ENCODE assay signal across 9 mouse cellular contexts in the genomic region with DNA sequence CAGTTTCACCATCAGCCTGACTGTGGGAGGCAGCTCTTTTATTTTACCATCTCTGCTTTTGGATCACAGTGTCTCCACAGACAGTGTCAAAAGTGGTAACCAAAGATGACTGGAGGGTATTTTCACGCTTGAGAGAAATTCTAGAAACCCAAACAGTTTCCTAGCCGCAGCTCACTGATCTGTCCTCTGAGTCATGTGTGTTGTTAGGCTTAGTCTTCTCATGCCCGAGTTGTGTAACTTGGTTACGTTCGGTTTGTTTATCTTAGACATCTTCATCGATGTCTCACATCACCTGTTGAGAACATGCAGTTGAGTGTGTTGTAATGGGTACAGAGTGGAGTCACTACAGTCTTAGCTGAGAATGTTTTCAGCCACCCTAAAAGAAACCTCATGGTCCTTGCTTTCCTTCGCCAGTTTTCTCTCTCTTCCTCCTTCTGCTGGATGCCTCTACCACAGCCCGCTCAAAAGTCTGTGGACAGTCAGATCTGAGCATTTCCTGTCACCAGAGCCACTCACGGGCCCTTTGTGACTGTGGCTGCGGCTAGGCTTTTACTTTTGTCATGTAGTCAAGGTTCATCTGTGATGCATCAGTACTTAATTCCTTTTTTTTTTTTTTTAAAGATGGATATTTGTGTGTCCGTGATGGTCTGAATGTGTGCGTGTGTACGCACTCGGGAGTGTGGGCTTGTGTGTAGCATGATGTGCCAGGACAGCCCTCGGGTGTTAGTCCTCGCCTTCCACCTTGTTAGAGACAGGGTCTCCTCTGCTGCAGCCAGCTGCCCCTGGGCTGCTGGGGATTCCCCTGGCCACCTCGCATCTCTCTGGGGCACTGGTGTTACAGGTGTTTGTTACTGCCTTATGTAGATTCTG. TPM values are rescaled to one million over a fixed set of nuclear protein-coding genes. Genes with fewer than 3 reads are reported as not detected.
A peak's percentile ranks its signal among the peaks of the same experiment; 100 is the strongest.
DNase-seq lines count a peak whose midpoint lies in the region; ATAC-seq and TF ChIP-seq lines count a peak whose summit lies in the region.
"Had no signal": no experiment of that assay in that cellular context is flagged by ENCODE, and none has a peak within 500 bp of the region (broad histone marks: within the 10 kb centered on the region; RNA-seq: fewer than 3 reads in every experiment).

No protein-coding gene starts in this region.

- H3K9ac ChIP-seq in heart, adult 2 months (ENCODE audit: low read depth, low read length), result no peak overlapping the region
- H3K9ac ChIP-seq in liver, embryonic 14.5 days (replicated peaks), result no peak overlapping the region
- no peak overlapping the region for H3K9ac ChIP-seq in midbrain, embryonic 16.5 days (ENCODE audit: low read depth, low read length)
- H3K9ac ChIP-seq in midbrain, embryonic 15.5 days, result no peak overlapping the region

- H3K4me1 ChIP-seq in heart, adult 2 months (ENCODE audit: control insufficient read depth, insufficient read depth, low read length), result peaks cover 22% of the 10 kb centered on the region
- peaks cover 10 to 17% of the 10 kb centered on the region in 2 experiments for H3K4me1 ChIP-seq in liver, embryonic 14.5 days (replicated peaks; ENCODE audit: control insufficient read depth in 2 of 2, insufficient read depth in 2 of 2, low read length in 1 of 2)
- H3K4me1 ChIP-seq in midbrain, embryonic 16.5 days (ENCODE audit: control insufficient read depth, insufficient read depth, low read length), result peaks cover 24% of the 10 kb centered on the region
- H3K4me1 ChIP-seq in midbrain, embryonic 15.5 days, result peaks cover 22% of the 10 kb centered on the region

- ATAC-seq in liver, embryonic 14.5 days (ENCODE audit: insufficient read depth), result no peak
- no peak for ATAC-seq in midbrain, embryonic 16.5 days
- no peak for ATAC-seq in midbrain, embryonic 15.5 days (replicated peaks)

- TF ChIP-seq POLR2A in heart, adult 2 months (IDR thresholded peaks at IDR 0.05; ENCODE audit: insufficient read depth, low read depth, low read length), result no peak

- TF ChIP-seq CTCF in heart, adult 2 months (IDR thresholded peaks at IDR 0.05), result no peak
- no peak for TF ChIP-seq CTCF in liver, embryonic 14.5 days (IDR thresholded peaks at IDR 0.05; ENCODE audit: low read depth)

- H3K4me2 ChIP-seq in liver, embryonic 14.5 days (ENCODE audit: low read depth), result peak overlapping the region; percentile 86
- no peak overlapping the region for H3K4me2 ChIP-seq in midbrain, embryonic 16.5 days (ENCODE audit: low read length)
- H3K4me2 ChIP-seq in midbrain, embryonic 15.5 days, result no peak overlapping the region

- H3K27ac ChIP-seq in heart, adult 2 months, result peak overlapping the region; percentile 41; the same call in 1 of the 2 replicates
- no peak overlapping the region for H3K27ac ChIP-seq in liver, embryonic 14.5 days
- no peak overlapping the region for H3K27ac ChIP-seq in midbrain, embryonic 16.5 days (ENCODE audit: low read length)
- no peak overlapping the region for H3K27ac ChIP-seq in midbrain, embryonic 15.5 days

- peaks cover 12% of the 10 kb centered on the region for H3K79me2 ChIP-seq in heart, adult 2 months (replicated peaks; ENCODE audit: control insufficient read depth, insufficient read depth, low read length)

- no peaks in the 10 kb centered on the region for H3K27me3 ChIP-seq in heart, adult 2 months (ENCODE audit: control insufficient read depth, insufficient read depth, low read length)
- no peaks in the 10 kb centered on the region for H3K27me3 ChIP-seq in liver, embryonic 14.5 days (ENCODE audit: control insufficient read depth, insufficient read depth, low read length)
- H3K27me3 ChIP-seq in midbrain, embryonic 16.5 days (ENCODE audit: control insufficient read depth, insufficient read depth, low read depth, low read length), result no peaks in the 10 kb centered on the region
- no peaks in the 10 kb centered on the region for H3K27me3 ChIP-seq in midbrain, embryonic 15.5 days (replicated peaks)

- peaks cover 22% of the 10 kb centered on the region for H3K36me3 ChIP-seq in heart, adult 2 months (ENCODE audit: control insufficient read depth, insufficient read depth, low read length)
- H3K36me3 ChIP-seq in liver, embryonic 14.5 days (replicated peaks; ENCODE audit: control insufficient read depth, insufficient read depth, low read depth), result peaks cover 12% of the 10 kb centered on the region; the same call in 1 of the 2 replicates
- peaks cover 6% of the 10 kb centered on the region; the same call in 1 of the 2 replicates for H3K36me3 ChIP-seq in midbrain, embryonic 16.5 days (ENCODE audit: control insufficient read depth, insufficient read depth, low read length)
- peaks cover 6% of the 10 kb centered on the region; the same call in 1 of the 2 replicates for H3K36me3 ChIP-seq in midbrain, embryonic 15.5 days (replicated peaks)

- 55% methylated on average over 17 of the region's 17 CpGs for WGBS in heart, adult 2 months
- WGBS in liver, embryonic 14.5 days (ENCODE audit: insufficient replicate concordance), result 58% methylated on average over 17 of the region's 17 CpGs
- WGBS in midbrain, embryonic 16.5 days, result 91% methylated on average over 17 of the region's 17 CpGs
- 91% methylated on average over 17 of the region's 17 CpGs for WGBS in midbrain, embryonic 15.5 days

- no peak overlapping the region for H3K4me3 ChIP-seq in heart, adult 2 months
- H3K4me3 ChIP-seq in liver, embryonic 14.5 days (ENCODE audit: insufficient read depth in 1 of 2, low read depth in 2 of 2, low read length in 2 of 2), result no peak overlapping the region
- H3K4me3 ChIP-seq in midbrain, embryonic 16.5 days (ENCODE audit: low read depth, low read length), result no peak overlapping the region
- H3K4me3 ChIP-seq in midbrain, embryonic 15.5 days, result no peak overlapping the region

- intact Hi-C loops in heart, adult 2 months (cut with DNase I), result no loop called here
- intact Hi-C loops in heart, postnatal 36 days (cut with DNase I), result no loop called here

- no peak for TF ChIP-seq EP300 in heart, adult 2 months (IDR thresholded peaks at IDR 0.05; ENCODE audit: insufficient read depth, low read depth, low read length)
- TF ChIP-seq EP300 in liver, embryonic 14.5 days (IDR thresholded peaks at IDR 0.05; ENCODE audit: low read depth), result no peak

- no peaks in the 10 kb centered on the region for H3K9me3 ChIP-seq in liver, embryonic 14.5 days (ENCODE audit: control insufficient read depth, low read length)
- H3K9me3 ChIP-seq in midbrain, embryonic 16.5 days (replicated peaks; ENCODE audit: control insufficient read depth, low read length, poor library complexity, severe bottlenecking), result no peaks in the 10 kb centered on the region
- no peaks in the 10 kb centered on the region for H3K9me3 ChIP-seq in midbrain, embryonic 15.5 days
- H3K9me3 ChIP-seq: G1E had no signal

- peak in 1 of 2 experiments; percentile 41 for DNase-seq in heart, adult 2 months
- no peak for DNase-seq in heart, postnatal 36 days
- peak; percentile 75 for DNase-seq in Muller cell, postnatal 12 days (ENCODE audit: inconsistent ontology term)
- DNase-seq in liver, embryonic 14.5 days (ENCODE audit: low read depth in 3 of 3, low spot score in 3 of 3), result no peak
- DNase-seq in spleen, postnatal 10 days (ENCODE audit: low spot score in 2 of 2), result peak; percentile 18 to 57
- no peak for DNase-seq in gastrocnemius, postnatal 10 days

RNA-seq across cellular contexts. Expression of a gene that starts 3.5 kb away (rescaled TPM):
- 10 to 100 TPM; 76.5 to 77.4 TPM for total RNA-seq in heart, adult 2 months (2021)
- 20.8 and 32.7 TPM in 2 replicates for polyA plus RNA-seq in heart, adult 2 months (2012; rRNA removed)
- 10 to 100 TPM; 91.5 to 91.8 TPM for total RNA-seq in heart, postnatal 36 days (2021)
- polyA plus RNA-seq in liver, embryonic 14.5 days (2012; rRNA removed), result 8.8 and 9.1 TPM in 2 replicates
- polyA plus RNA-seq in liver, embryonic 14.5 days (2014; fragmentation: Nextera tagmentation; extraction: Ambion mirVana), result 8.9 and 12.0 TPM in 2 replicates
- 8.1 and 8.7 TPM in 2 replicates for polyA plus RNA-seq in midbrain, embryonic 16.5 days (2015; fragmentation: Nextera tagmentation; extraction: Ambion mirVana)
- 10 to 100 TPM; 76.7 to 86.1 TPM for total RNA-seq in gastrocnemius, postnatal 10 days (2021)
- polyA plus RNA-seq in midbrain, embryonic 15.5 days (2015; fragmentation: Nextera tagmentation; extraction: Ambion mirVana), result 12.7 and 13.1 TPM in 2 replicates

RNA-seq across cellular contexts. Expression of a gene that starts 48.1 kb away (rescaled TPM):
- total RNA-seq in heart, adult 2 months (2021), result 1 to 10 TPM; 3.8 to 7.0 TPM
- polyA plus RNA-seq in heart, adult 2 months (2012; rRNA removed), result 5.5 and 6.4 TPM in 2 replicates
- 1 to 10 TPM; 4.2 to 4.3 TPM for total RNA-seq in heart, postnatal 36 days (2021)
- polyA plus RNA-seq in liver, embryonic 14.5 days (2012; rRNA removed), result 1.9 and 2.4 TPM in 2 replicates
- 1.8 and 2.5 TPM in 2 replicates for polyA plus RNA-seq in liver, embryonic 14.5 days (2014; fragmentation: Nextera tagmentation; extraction: Ambion mirVana)
- 2.3 and 2.7 TPM in 2 replicates for polyA plus RNA-seq in midbrain, embryonic 16.5 days (2015; fragmentation: Nextera tagmentation; extraction: Ambion mirVana)
- 1 to 10 TPM in 1 of 2 experiments, under 1 TPM in 1; 0.87 to 1.7 TPM for total RNA-seq in gastrocnemius, postnatal 10 days (2021)
- 1.9 and 3.5 TPM in 2 replicates for polyA plus RNA-seq in midbrain, embryonic 15.5 days (2015; fragmentation: Nextera tagmentation; extraction: Ambion mirVana)

RNA-seq across cellular contexts. Expression of a gene that starts 57.0 kb away (rescaled TPM):
- 1 to 10 TPM; 1.4 to 1.6 TPM for total RNA-seq in heart, adult 2 months (2021)
- polyA plus RNA-seq in heart, adult 2 months (2012; rRNA removed), result 3.0 and 3.6 TPM in 2 replicates
- 1 to 10 TPM; 1.4 to 2.3 TPM for total RNA-seq in heart, postnatal 36 days (2021)
- polyA plus RNA-seq in liver, embryonic 14.5 days (2012; rRNA removed), result 0.02 TPM in 2 replicates
- polyA plus RNA-seq in liver, embryonic 14.5 days (2014; fragmentation: Nextera tagmentation; extraction: Ambion mirVana), result 2.6 and 4.1 TPM in 2 replicates
- polyA plus RNA-seq in midbrain, embryonic 16.5 days (2015; fragmentation: Nextera tagmentation; extraction: Ambion mirVana), result 7.7 and 10.4 TPM in 2 replicates
- total RNA-seq in gastrocnemius, postnatal 10 days (2021), result 1 to 10 TPM; 1.4 to 1.8 TPM
- 7.8 and 8.5 TPM in 2 replicates for polyA plus RNA-seq in midbrain, embryonic 15.5 days (2015; fragmentation: Nextera tagmentation; extraction: Ambion mirVana)
- polyA plus RNA-seq: G1E had no signal

Comparison
In these comparisons a context has a peak if more than half of its experiments do, and no peak if none do; other contexts are left out.
1. DNase-seq: peak in Muller cell, postnatal 12 days (single experiment) and spleen, postnatal 10 days (2 of 2); none in heart, postnatal 36 days (0 of 2), liver, embryonic 14.5 days (0 of 3) and gastrocnemius, postnatal 10 days (single experiment).